Mouse (Mus musculus) ovary, postnatal 36 days (tissue): Measurements from ENCODE around the gene Gsto2.

Source experiments
- DNase-seq: peaks from one replicate; pipeline ENCODE4 v3.0.0; 2022; ENCODE audit warnings: low spot score, mixed read lengths

The Gsto2 gene

DNA sequence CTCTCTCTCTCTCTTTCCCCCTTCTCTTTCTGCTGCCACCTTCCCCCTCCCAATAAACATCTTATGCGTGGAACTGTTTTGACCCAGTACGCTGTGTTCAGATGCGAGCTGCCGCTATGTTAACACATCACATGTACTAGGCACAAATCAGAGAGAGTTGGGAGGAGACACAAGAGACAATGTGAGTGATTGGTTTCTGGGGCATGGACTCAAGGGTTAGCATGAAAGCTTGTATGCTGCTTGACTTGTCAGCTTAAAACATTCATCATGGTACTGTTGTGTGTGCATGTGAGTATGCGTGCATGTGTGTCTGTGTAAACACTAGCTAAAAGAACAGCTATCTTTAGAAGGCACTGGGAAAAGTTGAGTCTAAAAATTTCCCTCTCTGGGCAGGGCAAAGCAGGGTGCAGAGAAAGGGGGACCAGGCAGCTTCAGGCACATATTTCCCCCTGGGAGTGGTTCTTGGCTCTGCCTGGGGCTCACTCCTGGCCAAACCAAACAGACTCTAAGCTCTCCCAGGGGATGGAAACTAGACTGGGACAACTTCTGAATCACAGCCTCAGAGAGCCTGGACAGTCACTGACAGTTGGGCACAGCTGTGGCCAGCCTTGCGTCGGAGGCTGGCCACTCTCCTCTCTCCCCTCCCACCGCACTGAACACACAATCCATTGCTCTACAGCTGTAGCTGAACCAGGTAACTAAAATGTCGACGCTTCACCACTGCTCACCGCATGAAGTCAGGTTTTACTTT is 26.4 kb downstream of the Gsto2 start:
- no peak for DNase-seq

- no peak for DNase-seq
Measured at GRCm38 (mm10) chr19:47893092-47893491, 27.8 kb downstream of the Gsto2 start.

- no peak for DNase-seq
Measured at GRCm38 (mm10) chr19:47898472-47899079, 33.2 kb downstream of the Gsto2 start.

DNA sequence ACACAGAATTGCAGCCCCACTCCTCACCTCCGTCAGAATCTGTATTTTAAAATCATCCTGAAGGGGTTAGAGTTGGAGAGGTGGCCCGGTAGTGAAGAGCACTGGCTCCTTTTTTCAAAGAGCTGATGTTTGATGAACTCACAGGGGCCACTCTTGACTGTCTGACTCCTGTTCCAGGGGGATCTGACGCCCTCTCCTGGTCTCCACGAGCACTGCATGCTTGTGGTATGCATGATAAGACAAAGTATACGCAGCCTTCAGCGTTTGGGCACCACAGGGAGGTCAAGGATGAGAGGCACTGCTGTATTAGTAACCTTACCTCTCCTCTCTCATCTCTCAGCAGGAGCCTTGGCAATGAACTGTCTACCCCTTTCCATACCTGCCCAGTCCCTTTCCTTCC is 34.7 kb downstream of the Gsto2 start:
- DNase-seq = no peak

DNA sequence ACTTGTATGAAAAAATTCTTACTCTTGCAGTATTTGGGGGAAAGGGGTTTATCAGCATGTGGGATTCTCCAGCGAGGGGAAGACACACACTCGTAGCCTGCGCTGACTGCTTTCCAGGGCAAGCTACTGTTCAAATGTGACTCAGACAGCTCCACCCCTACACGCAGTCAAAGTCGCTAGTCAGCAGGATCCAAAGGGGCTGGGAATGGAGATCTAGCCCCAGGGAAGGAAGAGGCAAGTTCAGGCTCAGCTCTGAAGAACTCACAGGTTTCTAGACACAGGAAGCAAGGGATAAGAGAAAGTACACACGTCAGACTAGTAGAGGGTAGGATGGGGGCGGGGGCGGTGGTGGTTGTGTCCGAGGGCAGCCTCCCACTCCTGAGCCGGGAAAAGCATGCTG is 35.2 kb downstream of the Gsto2 start:
- DNase-seq = no peak

GRCm38 (mm10) chr19:47902316-47903201 is 37.2 kb downstream of the Gsto2 start:
- no peak for DNase-seq

DNA sequence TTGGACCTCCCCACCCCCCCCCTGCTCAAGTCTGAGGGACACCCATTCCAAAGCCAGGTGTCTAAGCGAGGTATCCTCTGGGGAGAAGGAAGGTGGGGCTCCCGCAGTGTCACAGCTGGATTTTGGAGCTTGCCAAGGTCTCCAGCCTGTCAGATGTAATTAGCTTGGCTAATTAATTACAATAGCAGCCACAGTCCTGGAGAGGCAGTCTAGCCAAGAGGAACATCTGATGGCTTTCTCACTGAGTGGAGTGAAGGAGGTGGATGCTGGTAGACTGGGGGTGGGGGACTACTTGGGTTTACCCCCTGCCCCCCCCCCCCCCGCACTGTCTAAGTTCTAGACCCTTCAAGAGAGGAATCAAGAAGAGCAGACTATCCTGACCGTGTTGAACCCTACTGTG is 38.3 kb downstream of the Gsto2 start:
- no peak for DNase-seq

DNA sequence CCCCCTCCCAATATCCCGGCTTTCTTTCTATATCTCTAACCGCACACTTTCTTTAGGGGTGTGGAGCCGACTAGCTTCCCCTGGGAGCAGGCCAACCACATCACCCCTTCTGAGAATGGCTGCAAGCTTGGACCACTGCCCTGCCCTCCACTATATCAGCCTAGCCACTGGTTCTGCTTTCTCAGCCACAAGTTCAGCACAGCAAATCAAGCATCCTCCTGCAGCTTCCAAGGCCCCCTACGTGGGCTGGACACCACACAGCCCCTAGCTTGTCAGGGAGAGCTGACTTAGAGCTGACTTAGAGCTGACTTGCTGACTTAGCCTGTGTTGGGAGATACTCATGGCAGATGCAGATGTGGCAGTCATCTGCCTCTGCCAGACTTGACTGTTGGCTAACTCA is 39.7 kb downstream of the Gsto2 start:
- no peak for DNase-seq

GRCm38 (mm10) chr19:47905603-47906002 is 40.3 kb downstream of the Gsto2 start:
- no peak for DNase-seq

- no peak for DNase-seq
Measured at GRCm38 (mm10) chr19:47907596-47907995, 42.3 kb downstream of the Gsto2 start.

DNA sequence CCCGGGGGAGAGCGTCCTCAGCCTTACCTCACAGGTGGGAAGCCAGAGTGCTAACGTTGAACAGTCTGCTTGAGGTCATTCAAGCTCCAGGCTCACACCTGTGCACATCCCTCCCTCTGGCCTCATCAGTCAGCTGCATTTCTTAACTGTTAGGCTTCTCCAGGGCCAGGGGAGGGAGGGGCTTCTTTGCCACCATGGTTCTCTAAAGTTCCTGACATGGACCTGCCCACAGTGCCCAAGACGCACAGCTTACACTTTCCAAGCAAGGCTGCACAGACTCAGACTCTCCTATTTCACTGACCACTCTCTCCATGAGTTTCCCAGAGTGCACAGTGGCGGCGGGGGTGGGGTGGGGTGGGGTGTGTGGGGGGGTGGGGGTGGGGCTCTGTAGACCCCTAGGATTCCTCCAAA is 43.6 kb downstream of the Gsto2 start:
- DNase-seq = no peak

GRCm38 (mm10) chr19:47909387-47910116 is 44.2 kb downstream of the Gsto2 start:
- DNase-seq = peak; percentile 36

GRCm38 (mm10) chr19:47910117-47910618 is 44.8 kb downstream of the Gsto2 start:
- DNase-seq = no peak

- DNase-seq = no peak
Measured at GRCm38 (mm10) chr19:47910751-47911150, 45.4 kb downstream of the Gsto2 start.

DNA sequence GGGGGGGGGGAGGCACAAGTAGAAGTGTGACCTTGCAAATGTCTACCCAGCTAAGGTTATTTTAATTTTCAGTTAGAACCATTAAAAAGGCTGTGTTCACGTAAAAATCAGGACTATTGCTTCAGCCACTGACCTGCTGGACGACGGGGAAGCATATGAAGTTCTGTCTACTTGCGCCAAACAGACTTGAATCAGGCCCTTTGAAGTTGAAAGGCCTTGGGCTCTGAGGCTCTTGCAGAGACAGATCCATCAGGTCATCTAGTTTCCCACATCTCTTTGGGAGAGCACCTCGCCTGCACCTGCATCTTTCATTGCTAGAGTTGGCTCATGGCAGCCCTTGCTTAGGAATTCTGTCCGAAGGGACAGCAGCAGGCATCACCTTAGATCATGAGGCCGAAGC is 48.0 kb downstream of the Gsto2 start:
- no peak for DNase-seq

DNA sequence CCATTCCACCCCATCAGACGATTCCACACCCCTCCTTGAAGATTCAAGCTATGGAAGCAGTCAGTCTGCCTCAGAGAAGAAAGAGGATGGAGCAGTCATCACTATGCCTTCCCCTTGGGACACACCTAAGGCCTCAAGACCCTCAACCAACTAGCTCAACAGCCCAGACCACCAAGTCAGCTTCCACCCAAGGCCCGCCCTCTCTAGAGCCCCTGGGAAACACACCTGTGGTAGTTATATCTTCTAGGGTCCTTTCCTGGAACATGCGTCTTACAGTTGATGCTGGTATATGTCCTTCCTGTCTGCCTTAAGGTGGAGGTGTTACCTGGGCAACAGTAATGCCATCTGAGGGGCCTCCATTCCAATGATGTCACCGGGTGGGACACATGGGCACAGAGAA is 48.9 kb downstream of the Gsto2 start:
- DNase-seq = no peak

- DNase-seq = no peak
Measured at GRCm38 (mm10) chr19:47915251-47915650, 49.9 kb downstream of the Gsto2 start.

DNA sequence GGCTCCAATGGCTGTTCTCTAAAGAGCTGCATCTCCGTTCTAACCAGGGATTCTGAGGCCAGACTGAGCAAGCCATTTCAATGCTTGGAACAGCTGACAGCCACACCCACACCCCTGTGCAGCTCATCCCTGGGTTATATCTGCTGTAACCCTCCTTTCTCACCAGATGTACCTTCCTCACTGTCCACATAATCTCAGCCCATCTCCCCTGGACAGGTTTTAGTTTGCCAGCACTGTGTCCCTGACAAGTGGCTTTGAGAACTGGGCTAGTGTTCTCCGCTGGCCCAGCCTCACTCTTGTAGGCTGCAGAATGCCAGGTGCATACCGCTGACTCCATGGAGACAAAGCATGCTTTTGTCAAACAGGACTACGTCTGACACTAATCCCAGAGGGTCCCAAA is 52.1 kb downstream of the Gsto2 start:
- DNase-seq = no peak

DNA sequence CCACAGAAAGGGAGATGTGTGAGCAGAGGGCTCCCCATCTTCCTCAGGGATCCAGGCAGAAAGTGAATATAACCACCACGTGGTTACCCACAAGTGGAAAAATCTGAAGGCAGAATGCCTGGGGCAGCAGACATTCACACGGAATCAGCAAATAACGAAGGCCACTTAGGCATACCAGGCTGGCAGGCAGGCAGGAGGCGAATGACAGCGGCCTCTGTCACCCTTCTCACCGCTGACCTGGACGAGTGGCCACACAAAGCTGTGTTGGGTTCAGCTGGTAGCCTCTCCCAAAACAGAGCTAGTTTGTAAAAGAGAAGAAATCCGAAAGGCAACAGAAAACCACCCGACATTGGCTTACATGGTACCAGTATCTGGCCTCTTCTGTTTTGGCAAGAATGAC is 52.7 kb downstream of the Gsto2 start:
- DNase-seq = no peak

GRCm38 (mm10) chr19:47918455-47919101 is 53.2 kb downstream of the Gsto2 start:
- DNase-seq = peak; percentile 11
